Mouse (Mus musculus) testis, adult 2 months (tissue): ENCODE data around the gene Zdhhc7.

Experiments
- CTCF ChIP-seq: fragments of 200-500 bp; IDR thresholded peaks from 2 replicates; pipeline ENCODE4 v1.5.1; 2012; ENCODE audit warnings: low read depth, mild to moderate bottlenecking, inconsistent platforms, low read length, moderate library complexity; ENCODE audit not compliant: control insufficient read depth, insufficient read depth, insufficient replicate concordance
- POLR2A ChIP-seq: fragments of 200-500 bp; IDR thresholded peaks from 2 replicates; pipeline ENCODE4 v1.6.1; 2012; ENCODE audit warnings: low read depth, mild to moderate bottlenecking, inconsistent platforms, low read length, moderate library complexity; ENCODE audit not compliant: control insufficient read depth

DNA sequence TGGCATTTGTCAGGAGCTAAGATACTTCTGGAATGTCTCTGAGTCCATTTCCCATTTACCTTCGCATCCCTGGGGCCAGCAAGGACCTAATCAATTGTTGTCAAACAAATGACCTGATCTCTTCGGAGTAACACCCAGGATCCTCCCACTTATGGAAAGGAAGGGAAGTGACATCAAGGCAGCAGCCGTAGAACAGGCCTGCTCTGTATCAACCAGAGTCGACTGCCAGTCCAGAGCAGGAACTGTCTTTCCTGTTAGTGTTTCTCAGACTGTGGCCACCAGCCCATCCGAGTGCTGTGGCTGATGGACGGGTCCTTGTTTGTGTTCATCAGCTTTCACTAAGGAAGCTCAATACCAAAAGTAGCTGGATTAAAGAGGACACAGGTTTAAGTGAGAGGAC is 23.0 kb upstream of the Zdhhc7 start:
- TF ChIP-seq CTCF (no peak), POLR2A (no peak)
